Mouse (Mus musculus) cerebellum, postnatal 25 days (tissue): ENCODE measurements around the gene Akp3.

Source experiments
- DNase-seq, 2 experiments: peaks; one replicate each; pipeline ENCODE4 v3.0.0; 2021; ENCODE audit warnings: mixed read lengths in 2 of 2

Gene Akp3

GRCm38 (mm10) chr1:87124673-87125072, at the start of gene Akp3:
Gene Akp3 (plus strand): TSS chr1:87124973.
- DNase-seq, result no peak

GRCm38 (mm10) chr1:87086196-87086595, 38.6 kb upstream of the Akp3 start:
- DNase-seq, result no peak

GRCm38 (mm10) chr1:87086964-87087363, 37.8 kb upstream of the Akp3 start:
- no peak for DNase-seq

GRCm38 (mm10) chr1:87089251-87089650, 35.5 kb upstream of the Akp3 start:
- no peak for DNase-seq

- no peak for DNase-seq
Observed at GRCm38 (mm10) chr1:87089828-87090227, 34.9 kb upstream of the Akp3 start, which contains the start of gene Alppl2. Gene Alppl2 (minus strand): TSS chr1:87089928.

- DNase-seq, result no peak
Observed at GRCm38 (mm10) chr1:87095642-87096041, 29.1 kb upstream of the Akp3 start.

GRCm38 (mm10) chr1:87098358-87098975, 26.3 kb upstream of the Akp3 start:
- DNase-seq, result peak; percentile 54 to 73

- DNase-seq, result no peak
Observed at GRCm38 (mm10) chr1:87101411-87101810, 23.4 kb upstream of the Akp3 start, which contains the start of gene Alpi. Gene Alpi (minus strand): TSS chr1:87101606.

GRCm38 (mm10) chr1:87102114-87102513, 22.7 kb upstream of the Akp3 start:
- DNase-seq, result no peak

GRCm38 (mm10) chr1:87103936-87104335, 20.8 kb upstream of the Akp3 start:
- DNase-seq, result no peak

GRCm38 (mm10) chr1:87106536-87106935, 18.2 kb upstream of the Akp3 start:
- DNase-seq, result no peak

- DNase-seq, result no peak
Observed at GRCm38 (mm10) chr1:87108564-87108963, 16.2 kb upstream of the Akp3 start.

- peak in 1 of 2 experiments; percentile 51 for DNase-seq
Observed at GRCm38 (mm10) chr1:87111719-87112354, 12.9 kb upstream of the Akp3 start.

- DNase-seq, result no peak
Observed at GRCm38 (mm10) chr1:87114784-87115183, 10.0 kb upstream of the Akp3 start.

- DNase-seq, result peak; percentile 31 to 51
Observed at GRCm38 (mm10) chr1:87127206-87128030, 2.6 kb downstream of the Akp3 start.

- DNase-seq, result no peak
Observed at GRCm38 (mm10) chr1:87131803-87132202, 7.0 kb downstream of the Akp3 start.

- no peak for DNase-seq
Observed at GRCm38 (mm10) chr1:87141550-87141949, 16.8 kb downstream of the Akp3 start.

GRCm38 (mm10) chr1:87142456-87142855, 17.7 kb downstream of the Akp3 start:
- peak; percentile 24 to 38 for DNase-seq

GRCm38 (mm10) chr1:87143141-87143540, 18.4 kb downstream of the Akp3 start:
- no peak for DNase-seq

- no peak for DNase-seq
Observed at GRCm38 (mm10) chr1:87149422-87149821, 24.6 kb downstream of the Akp3 start.

- DNase-seq, result no peak
Observed at GRCm38 (mm10) chr1:87151286-87151685, 26.5 kb downstream of the Akp3 start.

- no peak for DNase-seq
Observed at GRCm38 (mm10) chr1:87153776-87154500, 29.2 kb downstream of the Akp3 start.
